Mouse (Mus musculus): ENCODE data around the gene Gpc5.

DNA sequence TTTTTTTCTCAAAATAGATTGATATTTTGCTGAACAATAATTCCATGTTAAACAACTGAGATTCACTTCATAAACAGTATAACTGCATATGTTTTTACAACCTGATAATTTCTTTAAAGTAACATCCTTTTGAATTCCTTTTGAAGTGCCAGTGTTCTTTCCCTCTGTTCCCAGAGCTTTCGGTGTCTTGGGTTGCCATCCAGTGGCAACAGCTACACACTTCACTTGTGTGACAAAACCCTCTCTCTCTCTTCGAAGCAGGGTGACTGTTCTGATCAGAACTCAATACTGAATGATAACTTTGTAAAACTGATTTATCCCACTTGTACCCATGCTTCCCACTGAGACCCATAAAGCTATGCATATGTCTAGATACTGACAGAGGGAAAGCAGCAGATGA, 358.9 kb downstream of the Gpc5 start:
- no peak for TF ChIP-seq CTCF (IDR thresholded peaks at IDR 0.05; ENCODE audit: extremely low read depth, insufficient read length, insufficient replicate concordance, low read depth, low read length)
- no peak for TF ChIP-seq POLR2A (IDR thresholded peaks at IDR 0.05; ENCODE audit: low read depth, low read length)
